ENCODE assay signal across 8 mouse cellular contexts in the genomic region with DNA sequence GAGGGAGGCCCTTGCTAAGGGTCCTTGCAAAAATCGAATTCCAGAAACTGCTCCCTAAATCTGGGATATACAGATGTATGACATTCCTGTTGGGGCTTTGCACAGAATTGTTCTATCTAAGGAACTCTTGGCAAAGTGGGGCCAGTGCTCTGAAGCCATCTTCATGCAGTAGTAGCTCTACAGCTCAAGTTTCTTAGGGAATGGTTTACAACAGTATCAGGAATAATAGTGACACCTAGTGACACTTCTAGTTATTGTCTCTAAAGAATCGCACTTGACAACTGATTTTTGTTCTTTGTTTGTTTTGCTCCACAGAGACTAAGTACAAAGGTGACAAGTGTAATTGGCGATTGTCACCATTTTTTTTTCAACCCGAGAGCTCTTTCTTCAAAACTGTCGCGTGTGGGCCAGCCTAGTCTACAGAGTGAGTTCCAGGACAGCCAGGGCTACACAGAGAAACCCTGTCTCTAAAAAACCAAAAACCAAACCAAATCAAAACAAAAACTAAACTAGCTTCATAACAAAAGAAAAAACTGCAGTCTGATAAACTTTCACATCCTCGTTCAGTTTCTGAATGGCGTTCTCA.
DNase-seq lines count a peak whose midpoint lies in the region.

No protein-coding gene starts in this region.

- DNase-seq in cerebellum, adult 9-10 months: peak; percentile 62
- no peak for DNase-seq in cerebellum, adult 11 months
- DNase-seq in 416B (ENCODE audit: low read depth): peak; percentile 79
- peak; percentile 80 for DNase-seq in embryo, embryonic 11 days
- DNase-seq in kidney, postnatal 10 days: peak; percentile 17
- DNase-seq in telencephalon, adult 2 months (ENCODE audit: low read depth, low spot score): peak; percentile 26
- DNase-seq in cerebellum, postnatal 4 days (ENCODE audit: low spot score in 2 of 2): no peak
- DNase-seq in spleen, adult 18-20 months: no peak

Comparison
In these comparisons a context has a peak if more than half of its experiments do, and no peak if none do; other contexts are left out.
1. DNase-seq: peak in cerebellum, adult 9-10 months (single experiment), 416B (single experiment), embryo, embryonic 11 days (single experiment), kidney, postnatal 10 days (single experiment) and telencephalon, adult 2 months (single experiment); none in cerebellum, adult 11 months (single experiment), cerebellum, postnatal 4 days (0 of 2) and spleen, adult 18-20 months (0 of 2).